Mouse (Mus musculus): Measurements from ENCODE around the gene Pde4d. TPM values are rescaled to one million over a fixed set of nuclear protein-coding genes. Genes with fewer than 3 reads are reported as not detected.
"Not testable (repeated sequence)": the region's sequence is repeated elsewhere in the genome, so short reads cannot be mapped to it uniquely, and the experiment has no call there.

The Pde4d gene
- polyA plus RNA-seq, 1 experiment from 2014 or later, result 13.5 TPM

GRCm38 (mm10) chr13:109899442-109900428 lies 1450.0 kb downstream of the Pde4d start:
- DNase-seq (ENCODE audit: low spot score), result no peak
- Histone ChIP-seq H3K9me3 (no peaks in the 10 kb centered on the region), H3K36me3 (no peaks in the 10 kb centered on the region), H3K27ac (no peak overlapping the region), H3K4me3 (no peak overlapping the region), H3K27me3 (ENCODE audit: insufficient read depth, poor library complexity, severe bottlenecking) (peaks cover 23% of the 10 kb centered on the region), H3K4me1 (replicated peaks) (peaks cover 22% of the 10 kb centered on the region)
- WGBS, result 78% methylated on average over 14 of the region's 14 CpGs

- Histone ChIP-seq H3K27me3 (ENCODE audit: insufficient read depth, poor library complexity, severe bottlenecking) (peaks cover 23% of the 10 kb centered on the region), H3K4me1 (replicated peaks) (peaks cover 22% of the 10 kb centered on the region), H3K36me3 (no peaks in the 10 kb centered on the region), H3K27ac (no peak overlapping the region), H3K9me3 (no peaks in the 10 kb centered on the region), H3K4me3 (peak overlapping the region; percentile 69)
- DNase-seq (ENCODE audit: low spot score), result no peak
- 67% methylated on average over 5 of the region's 5 CpGs for WGBS
Measured at GRCm38 (mm10) chr13:109901811-109902210, 1452.1 kb downstream of the Pde4d start.

GRCm38 (mm10) chr13:109902460-109902854 lies 1452.7 kb downstream of the Pde4d start:
- WGBS, result under 1% methylated on average over 28 of the region's 28 CpGs
- Histone ChIP-seq H3K4me1 (replicated peaks) (peaks cover 23% of the 10 kb centered on the region), H3K27ac (peak overlapping the region; percentile 89)

GRCm38 (mm10) chr13:109902855-109903763 lies 1453.4 kb downstream of the Pde4d start:
- no peaks in the 10 kb centered on the region for H3K9me3 ChIP-seq
- H3K27ac ChIP-seq, result peak overlapping the region; percentile 89
- peaks cover 23% of the 10 kb centered on the region for H3K27me3 ChIP-seq (ENCODE audit: insufficient read depth, poor library complexity, severe bottlenecking)
- no peaks in the 10 kb centered on the region for H3K36me3 ChIP-seq
- peak; percentile 80 for DNase-seq (ENCODE audit: low spot score)
- H3K4me3 ChIP-seq, result peak overlapping the region; percentile 69
- WGBS, result under 1% methylated on average over 91 of the region's 91 CpGs
- H3K4me1 ChIP-seq (replicated peaks), result peaks cover 25% of the 10 kb centered on the region

More at GRCm38 (mm10) chr13:109902460-109902854, 1452.7 kb downstream of the Pde4d start:
- peaks cover 23% of the 10 kb centered on the region for H3K27me3 ChIP-seq (ENCODE audit: insufficient read depth, poor library complexity, severe bottlenecking)
- H3K9me3 ChIP-seq, H3K36me3 ChIP-seq: not testable (repeated sequence)
- H3K4me3 ChIP-seq, result peak overlapping the region; percentile 69
- DNase-seq (ENCODE audit: low spot score), result peak; percentile 61

GRCm38 (mm10) chr13:109903764-109904510 lies 1454.2 kb downstream of the Pde4d start:
- Histone ChIP-seq H3K4me1 (replicated peaks) (peaks cover 25% of the 10 kb centered on the region), H3K36me3 (no peaks in the 10 kb centered on the region), H3K27ac (peak overlapping the region; percentile 89), H3K27me3 (ENCODE audit: insufficient read depth, poor library complexity, severe bottlenecking) (peaks cover 23% of the 10 kb centered on the region), H3K9me3 (no peaks in the 10 kb centered on the region), H3K4me3 (peak overlapping the region; percentile 69)
- DNase-seq (ENCODE audit: low spot score), result no peak
- WGBS, result 43% methylated on average over 14 of the region's 14 CpGs

- no peaks in the 10 kb centered on the region for H3K9me3 ChIP-seq
- peaks cover 18% of the 10 kb centered on the region for H3K27me3 ChIP-seq (ENCODE audit: insufficient read depth, poor library complexity, severe bottlenecking)
- H3K36me3 ChIP-seq, result no peaks in the 10 kb centered on the region
- DNase-seq (ENCODE audit: low spot score), result no peak
- peaks cover 29% of the 10 kb centered on the region for H3K4me1 ChIP-seq (replicated peaks)
- no peak overlapping the region for H3K4me3 ChIP-seq
- no peak overlapping the region for H3K27ac ChIP-seq
- WGBS, result 85% methylated on average over 4 of the region's 4 CpGs
Measured at GRCm38 (mm10) chr13:109906342-109906888, 1456.7 kb downstream of the Pde4d start.

GRCm38 (mm10) chr13:109907634-109908033 lies 1457.9 kb downstream of the Pde4d start:
- Histone ChIP-seq H3K4me1 (replicated peaks) (peaks cover 33% of the 10 kb centered on the region), H3K27ac (no peak overlapping the region), H3K4me3 (no peak overlapping the region), H3K27me3 (ENCODE audit: insufficient read depth, poor library complexity, severe bottlenecking) (0 out of 2 replicates have a peak, but pooled peaks cover 12% of the 10 kb centered on the region), H3K9me3 (no peaks in the 10 kb centered on the region), H3K36me3 (no peaks in the 10 kb centered on the region)
- peak; percentile 75 for DNase-seq (ENCODE audit: low spot score)
- 32% methylated on average over 9 of the region's 9 CpGs for WGBS

GRCm38 (mm10) chr13:109908386-109908785 lies 1458.6 kb downstream of the Pde4d start:
- 86% methylated on average over 3 of the region's 3 CpGs for WGBS
- Histone ChIP-seq H3K4me3 (no peak overlapping the region), H3K9me3 (no peaks in the 10 kb centered on the region), H3K36me3 (no peaks in the 10 kb centered on the region), H3K4me1 (replicated peaks) (peaks cover 32% of the 10 kb centered on the region), H3K27me3 (ENCODE audit: insufficient read depth, poor library complexity, severe bottlenecking) (0 out of 2 replicates have a peak, but pooled peaks cover 12% of the 10 kb centered on the region), H3K27ac (no peak overlapping the region)
- DNase-seq (ENCODE audit: low spot score), result no peak

- H3K4me1 ChIP-seq (replicated peaks), result peaks cover 25% of the 10 kb centered on the region
Measured at GRCm38 (mm10) chr13:109909111-109909510, 1459.4 kb downstream of the Pde4d start.

GRCm38 (mm10) chr13:109910915-109911314 lies 1461.2 kb downstream of the Pde4d start:
- peaks cover 33% of the 10 kb centered on the region for H3K4me1 ChIP-seq (replicated peaks)

More at GRCm38 (mm10) chr13:109909111-109909510, 1459.4 kb downstream of the Pde4d start:
- Histone ChIP-seq H3K9me3 (no peaks in the 10 kb centered on the region), H3K36me3 (no peaks in the 10 kb centered on the region), H3K4me3 (no peak overlapping the region), H3K27ac (no peak overlapping the region), H3K27me3 (ENCODE audit: insufficient read depth, poor library complexity, severe bottlenecking) (0 out of 2 replicates have a peak, but pooled peaks cover 5% of the 10 kb centered on the region)
- DNase-seq (ENCODE audit: low spot score), result no peak
- 85% methylated on average over 8 of the region's 8 CpGs for WGBS

GRCm38 (mm10) chr13:109912635-109913034 lies 1462.9 kb downstream of the Pde4d start:
- DNase-seq (ENCODE audit: low spot score), result no peak
- no peaks in the 10 kb centered on the region for H3K36me3 ChIP-seq
- no peaks in the 10 kb centered on the region for H3K9me3 ChIP-seq
- H3K4me1 ChIP-seq (replicated peaks), result peaks cover 30% of the 10 kb centered on the region
- no peak overlapping the region for H3K27ac ChIP-seq
- WGBS, result 93% methylated on average over 4 of the region's 4 CpGs
- H3K4me3 ChIP-seq, result no peak overlapping the region
- no peaks in the 10 kb centered on the region for H3K27me3 ChIP-seq (ENCODE audit: insufficient read depth, poor library complexity, severe bottlenecking)

More at GRCm38 (mm10) chr13:109910915-109911314, 1461.2 kb downstream of the Pde4d start:
- DNase-seq (ENCODE audit: low spot score), result no peak
- Histone ChIP-seq H3K4me3 (no peak overlapping the region), H3K9me3 (no peaks in the 10 kb centered on the region), H3K27me3 (ENCODE audit: insufficient read depth, poor library complexity, severe bottlenecking) (no peaks in the 10 kb centered on the region), H3K36me3 (no peaks in the 10 kb centered on the region), H3K27ac (no peak overlapping the region)
- WGBS, result 93% methylated on average over 8 of the region's 8 CpGs

- no peak overlapping the region for H3K27ac ChIP-seq
- H3K9me3 ChIP-seq, result no peaks in the 10 kb centered on the region
- no peak overlapping the region for H3K4me3 ChIP-seq
- H3K36me3 ChIP-seq, result no peaks in the 10 kb centered on the region
- no peak for DNase-seq (ENCODE audit: low spot score)
- peaks cover 29% of the 10 kb centered on the region for H3K4me1 ChIP-seq (replicated peaks)
- no peaks in the 10 kb centered on the region for H3K27me3 ChIP-seq (ENCODE audit: insufficient read depth, poor library complexity, severe bottlenecking)
- 91% methylated on average over 13 of the region's 13 CpGs for WGBS
Measured at GRCm38 (mm10) chr13:109914246-109914645, 1464.5 kb downstream of the Pde4d start.
